Mouse (Mus musculus) small intestine, adult 2 months (tissue): ENCODE data around the gene Phactr3.

Source experiments
- CTCF ChIP-seq: fragments of 200-500 bp; IDR thresholded peaks from 2 replicates; pipeline ENCODE4 v1.5.1; 2012; ENCODE audit warnings: low read depth, mild to moderate bottlenecking, control low read depth, inconsistent platforms, low read length, moderate library complexity, mixed read lengths; ENCODE audit not compliant: insufficient replicate concordance, insufficient read length; ENCODE audit errors: extremely low read depth
- POLR2A ChIP-seq: fragments of 200-500 bp; IDR thresholded peaks from 2 replicates; pipeline ENCODE4 v1.6.1; 2012; ENCODE audit warnings: low read depth, mild to moderate bottlenecking, control low read depth, inconsistent platforms, low read length, moderate library complexity

- TF ChIP-seq CTCF: no peak
- no peak for TF ChIP-seq POLR2A
Observed at GRCm38 (mm10) chr2:178313539-178313938, 194.8 kb downstream of the Phactr3 start.
